Mouse (Mus musculus): ENCODE data around the gene Kcnq5. TPM values are rescaled to one million over a fixed set of nuclear protein-coding genes. Genes with fewer than 3 reads are reported as not detected.
"Not testable (repeated sequence)": the region's sequence is repeated elsewhere in the genome, so short reads cannot be mapped to it uniquely, and the experiment has no call there.

The Kcnq5 gene
- total RNA-seq, 2 experiments from 2014 or later: 2.2 to 3.1 TPM

DNA sequence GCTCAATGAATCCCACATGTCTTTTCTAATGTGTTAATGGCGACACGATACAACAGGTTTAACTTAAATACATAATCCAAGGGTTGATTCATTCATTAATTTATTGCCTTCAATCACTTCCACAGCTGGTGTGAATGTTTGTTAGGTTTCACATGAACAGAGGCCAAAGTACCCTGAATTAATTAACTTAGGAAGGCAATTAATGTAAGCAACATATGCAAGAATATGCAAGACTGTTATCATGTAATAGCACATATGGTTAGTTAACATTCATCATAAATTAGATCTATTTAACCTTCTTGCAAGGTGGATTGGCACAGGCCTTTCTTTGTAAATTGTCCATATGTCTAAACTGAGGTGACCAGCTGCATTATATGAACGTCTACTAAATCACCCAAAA, 300.9 kb downstream of the Kcnq5 start:
- DNase-seq (ENCODE audit: low spot score in 2 of 2): no peak

GRCm38 (mm10) chr1:21650820-21651219, 310.9 kb downstream of the Kcnq5 start:
- DNase-seq (ENCODE audit: low spot score in 2 of 2): no peak

DNA sequence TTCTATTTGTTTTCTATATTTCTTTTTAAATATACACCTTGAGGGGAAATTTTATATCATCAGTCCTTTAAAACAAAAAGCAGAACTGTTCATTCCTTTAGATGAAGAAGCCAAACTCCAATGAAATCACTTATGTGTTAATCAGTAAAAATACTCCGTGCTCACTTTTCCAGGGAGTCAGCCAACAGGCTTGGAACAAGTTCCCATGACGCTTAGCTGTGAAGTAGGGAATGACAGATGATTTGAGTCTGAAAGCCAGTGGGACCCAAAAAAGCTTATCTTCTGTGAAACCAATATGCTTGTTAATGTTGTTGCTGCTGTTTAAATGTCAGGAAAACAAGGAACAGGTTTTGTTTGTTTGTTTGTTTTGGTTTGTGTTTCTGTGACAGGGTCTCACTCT, 326.3 kb downstream of the Kcnq5 start:
- DNase-seq (ENCODE audit: low spot score in 2 of 2): no peak

DNA sequence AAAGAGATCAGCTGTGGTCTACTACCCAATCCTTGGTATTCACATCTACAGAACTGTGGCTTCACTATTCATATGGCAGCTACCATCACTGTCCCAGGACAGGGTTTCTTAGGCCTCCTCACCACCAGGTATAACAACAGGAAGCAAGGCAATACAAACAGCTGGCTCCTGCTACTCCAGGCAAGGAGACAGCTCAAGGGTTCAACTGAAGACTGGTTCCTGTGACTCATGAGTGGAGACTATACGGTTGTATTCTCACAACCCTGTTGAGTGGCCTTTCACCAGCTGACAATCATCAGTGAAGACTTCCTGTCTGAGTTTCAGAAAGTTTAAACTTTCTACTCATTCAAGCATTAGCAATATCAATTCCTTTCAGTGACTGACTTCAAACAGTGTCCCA, 327.7 kb downstream of the Kcnq5 start:
- DNase-seq (ENCODE audit: low spot score in 2 of 2): no peak

- DNase-seq (ENCODE audit: low spot score in 2 of 2): no peak
Observed at GRCm38 (mm10) chr1:21622455-21622854, 339.3 kb downstream of the Kcnq5 start.

- DNase-seq (ENCODE audit: low spot score in 2 of 2): no peak
Observed at GRCm38 (mm10) chr1:21622039-21622438, 339.7 kb downstream of the Kcnq5 start.

DNA sequence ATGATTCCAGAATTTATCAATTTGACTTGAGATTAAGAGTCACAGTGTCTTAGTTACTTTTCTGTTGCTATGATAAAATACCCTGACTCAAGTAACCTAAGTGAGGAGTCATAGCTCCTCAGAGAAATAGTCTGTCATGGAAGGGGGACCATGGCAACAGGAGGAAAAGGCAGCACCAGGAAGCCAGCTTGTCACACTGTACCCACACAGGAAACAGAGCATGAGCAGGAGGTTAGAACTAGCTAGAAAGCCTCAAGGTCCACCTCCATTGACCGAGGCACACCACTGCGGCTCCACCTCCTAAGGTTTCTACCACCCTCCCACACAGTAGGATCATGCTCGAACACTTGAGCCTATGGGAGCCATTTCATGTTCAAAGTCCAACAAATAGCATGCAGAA, 343.0 kb downstream of the Kcnq5 start:
- DNase-seq (ENCODE audit: low spot score in 2 of 2): no peak

GRCm38 (mm10) chr1:21616666-21617065, 345.1 kb downstream of the Kcnq5 start:
- DNase-seq (ENCODE audit: low spot score in 2 of 2): no peak

- DNase-seq (ENCODE audit: low spot score in 2 of 2): no peak
Observed at GRCm38 (mm10) chr1:21613933-21614332, 347.8 kb downstream of the Kcnq5 start.

GRCm38 (mm10) chr1:21604003-21604402, 357.7 kb downstream of the Kcnq5 start:
- no peak for DNase-seq (ENCODE audit: low spot score in 2 of 2)

DNA sequence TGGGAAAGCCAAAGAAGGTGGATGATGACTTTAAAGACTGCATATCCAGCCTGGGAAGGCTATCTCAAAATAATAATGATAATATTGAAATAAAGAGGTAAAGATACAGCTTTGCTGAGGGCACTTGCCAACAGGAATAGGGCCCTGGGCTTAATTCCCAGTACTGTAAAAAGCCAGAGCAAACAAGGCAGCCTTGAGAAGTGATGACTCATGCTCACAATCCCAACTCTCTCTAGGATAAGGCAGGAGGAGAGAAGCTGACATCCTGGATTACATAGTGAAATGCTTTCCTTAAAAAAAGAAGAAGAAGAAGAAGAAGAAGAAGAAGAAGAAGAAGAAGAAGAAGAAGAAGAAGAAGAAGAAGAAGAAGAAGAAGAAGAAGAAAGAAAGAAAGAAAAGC, 359.2 kb downstream of the Kcnq5 start:
- DNase-seq (ENCODE audit: low spot score in 2 of 2): no peak

DNA sequence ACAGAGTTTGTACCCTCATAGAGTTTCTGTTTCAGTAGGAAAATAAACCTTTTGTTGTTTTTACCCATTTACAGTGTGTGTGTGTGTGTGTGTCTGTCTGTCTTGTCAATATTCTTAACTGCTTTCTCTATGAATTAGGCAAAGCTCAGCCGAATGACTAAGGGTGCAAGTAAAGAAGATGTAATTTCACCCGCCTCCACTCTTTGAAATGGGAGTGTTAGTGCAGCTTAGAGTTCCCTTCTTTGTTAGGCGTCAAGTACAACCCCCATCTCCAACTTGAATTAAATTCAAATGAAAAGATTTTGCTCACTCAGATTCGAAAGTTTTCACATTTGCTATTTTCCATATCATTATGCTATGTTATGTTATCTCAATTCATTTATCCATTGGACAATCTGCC, 361.1 kb downstream of the Kcnq5 start:
- DNase-seq (ENCODE audit: low spot score in 2 of 2): no peak

GRCm38 (mm10) chr1:21593872-21594271, 367.9 kb downstream of the Kcnq5 start:
- DNase-seq (ENCODE audit: low spot score in 2 of 2): no peak

DNA sequence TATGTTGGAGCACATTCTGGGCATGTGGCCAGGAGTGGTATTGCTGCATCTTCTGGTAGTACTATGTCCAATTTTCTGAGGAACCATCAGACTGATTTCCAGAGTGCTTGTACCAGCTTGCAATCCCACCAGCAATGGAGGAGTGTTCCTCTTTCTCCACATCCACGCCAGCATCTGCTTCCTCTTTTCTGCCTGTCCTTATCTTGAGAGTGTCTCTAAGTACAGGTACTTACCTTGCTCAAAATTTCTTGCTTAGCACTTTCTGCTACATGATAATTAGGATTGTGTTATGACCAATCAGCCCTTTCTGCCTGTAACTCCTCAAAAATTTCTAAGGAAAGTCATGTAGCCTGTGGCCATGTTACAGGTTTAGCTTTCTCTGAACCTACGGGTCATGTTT, 394.3 kb downstream of the Kcnq5 start:
- DNase-seq (ENCODE audit: low spot score in 2 of 2): not testable (repeated sequence)

DNA sequence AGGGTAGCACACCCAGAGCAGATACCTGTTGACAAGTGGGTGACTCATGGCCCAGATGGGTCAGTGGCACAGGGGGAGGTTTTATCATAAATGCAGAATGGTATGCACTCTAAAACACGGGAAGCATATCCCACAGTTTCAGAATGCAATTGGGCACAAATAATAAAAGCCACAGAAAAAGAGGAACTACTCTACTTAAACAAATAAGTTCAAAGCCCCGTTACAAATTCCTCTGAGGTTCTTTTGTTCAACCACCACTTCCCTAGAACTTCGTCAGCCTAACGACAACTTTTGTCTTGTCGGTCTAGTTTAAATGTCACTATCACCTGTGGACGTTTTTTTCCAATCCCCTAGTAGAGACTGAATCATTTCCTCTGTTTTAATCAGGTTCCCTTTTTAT, 407.1 kb downstream of the Kcnq5 start:
- no peak for DNase-seq (ENCODE audit: low spot score in 2 of 2)

DNA sequence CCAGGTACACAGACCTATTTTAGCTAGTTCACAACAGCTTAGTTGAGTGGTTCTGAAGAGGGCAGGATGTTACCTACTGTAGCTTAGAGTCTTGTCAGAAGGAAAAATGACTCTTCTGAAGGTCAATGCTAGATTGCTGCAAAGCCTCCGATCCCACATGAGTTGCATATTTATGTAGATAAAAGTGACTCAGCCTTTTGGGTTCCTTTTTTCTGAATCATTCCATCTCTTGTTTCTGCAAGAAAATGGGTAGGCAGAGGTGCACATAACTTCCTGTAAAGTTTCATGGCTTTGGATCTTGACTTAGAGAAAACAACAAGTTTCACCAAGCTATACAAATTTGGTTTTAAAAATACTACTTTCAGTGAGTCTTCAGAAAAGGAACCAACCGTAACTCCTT, 409.0 kb downstream of the Kcnq5 start:
- DNase-seq (ENCODE audit: low spot score in 2 of 2): no peak

- DNase-seq (ENCODE audit: low spot score in 2 of 2): no peak
Observed at GRCm38 (mm10) chr1:21543909-21544308, 417.8 kb downstream of the Kcnq5 start.

GRCm38 (mm10) chr1:21539486-21539885, 422.3 kb downstream of the Kcnq5 start:
- no peak for DNase-seq (ENCODE audit: low spot score in 2 of 2)

DNA sequence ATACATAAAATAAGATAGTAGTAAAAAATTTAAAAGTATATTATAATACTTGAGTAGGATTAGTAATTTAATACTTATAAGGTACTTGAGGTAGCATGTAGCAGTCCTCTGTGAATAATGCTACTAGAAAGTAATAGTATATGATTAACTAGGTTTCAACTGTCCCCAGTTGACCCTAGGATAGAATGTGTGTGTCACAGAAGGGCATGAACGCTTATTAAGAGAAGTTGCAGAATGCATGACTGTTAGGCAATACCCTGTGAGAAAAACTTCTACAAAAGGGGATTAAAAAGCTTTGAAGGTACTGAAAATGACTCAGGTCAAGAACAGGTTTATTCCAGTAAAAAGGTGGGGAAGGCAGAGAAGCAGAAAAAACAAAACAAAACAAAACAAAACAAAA, 430.9 kb downstream of the Kcnq5 start:
- DNase-seq (ENCODE audit: low spot score in 2 of 2): no peak

DNA sequence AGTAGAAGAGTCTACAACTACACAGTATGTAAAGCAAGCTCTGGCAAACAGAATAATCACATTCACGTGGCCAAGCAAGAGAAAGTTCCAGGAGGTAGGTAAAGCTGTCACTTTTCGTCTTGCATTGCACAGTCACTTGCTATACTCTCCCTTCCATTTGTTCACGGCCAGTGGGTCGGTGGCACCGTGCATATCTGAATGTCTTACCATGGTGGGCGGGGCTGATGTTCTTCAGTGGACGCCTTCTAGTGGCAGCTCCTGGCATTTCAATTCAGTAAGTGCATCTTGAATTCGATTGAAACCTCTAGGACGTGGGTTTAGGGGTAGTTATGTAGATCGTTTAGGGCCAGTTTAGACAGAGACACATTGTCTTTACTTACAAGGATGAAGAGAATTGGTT, 439.7 kb downstream of the Kcnq5 start:
- peak in 1 of 2 experiments; percentile 8 for DNase-seq (ENCODE audit: low spot score in 2 of 2)

DNA sequence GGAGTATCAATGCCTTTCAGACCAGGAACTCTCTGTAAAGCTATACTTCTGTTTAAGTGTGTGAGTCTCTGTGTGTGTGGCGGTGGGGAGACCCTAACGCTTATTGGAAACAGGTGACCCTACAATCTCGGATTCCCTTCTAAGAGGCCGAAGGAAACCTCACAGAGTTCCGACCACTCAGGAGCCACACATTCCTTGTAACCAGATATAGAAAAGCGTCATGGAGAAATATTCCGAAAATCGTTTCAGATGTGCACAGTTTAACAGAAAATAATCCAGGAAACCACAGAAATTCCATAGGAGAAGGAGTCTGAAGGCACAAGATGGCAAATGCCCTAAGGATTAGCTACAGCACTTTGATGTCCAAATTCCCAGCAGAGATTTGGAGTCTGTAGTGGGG, 440.3 kb downstream of the Kcnq5 start:
- no peak for DNase-seq (ENCODE audit: low spot score in 2 of 2)

GRCm38 (mm10) chr1:21520116-21520645, 441.6 kb downstream of the Kcnq5 start:
- DNase-seq (ENCODE audit: low spot score in 2 of 2): no peak

GRCm38 (mm10) chr1:21506665-21507064, 455.1 kb downstream of the Kcnq5 start:
- DNase-seq (ENCODE audit: low spot score in 2 of 2): no peak

All from gastrocnemius, postnatal 4 days (tissue).